In genomic region chr2:128697566-128697965, GRCm38 (mm10) we compare ENCODE assay signal across 7 mouse cellular contexts. TPM values are rescaled to one million over a fixed set of nuclear protein-coding genes. Genes with fewer than 3 reads are reported as not detected.
DNase-seq lines count a peak whose midpoint lies in the region; ATAC-seq and TF ChIP-seq lines count a peak whose summit lies in the region.

No protein-coding gene starts in this region.

- no peak overlapping the region for H3K9ac ChIP-seq in liver, embryonic 14.5 days (replicated peaks)
- no peak overlapping the region for H3K9ac ChIP-seq in liver, embryonic 12.5 days
- H3K9ac ChIP-seq in forebrain, embryonic 14.5 days (ENCODE audit: low read length): no peak overlapping the region; the same call in 1 of the 2 replicates
- no peak overlapping the region; the same call in 1 of the 2 replicates for H3K9ac ChIP-seq in limb, embryonic 11.5 days (ENCODE audit: low read length)
- peak overlapping the region; percentile 15; the same call in 1 of the 2 replicates for H3K9ac ChIP-seq in stomach, embryonic 14.5 days (replicated peaks; ENCODE audit: low read depth, low read length)

- no peak for ATAC-seq in liver, embryonic 14.5 days (ENCODE audit: insufficient read depth)
- ATAC-seq in liver, embryonic 12.5 days: no peak
- ATAC-seq in forebrain, embryonic 14.5 days: no peak
- no peak for ATAC-seq in limb, embryonic 11.5 days (ENCODE audit: insufficient number of reproducible peaks, low FRiP score, low TSS enrichment, low read depth)
- no peak for ATAC-seq in stomach, embryonic 14.5 days (ENCODE audit: insufficient number of reproducible peaks, insufficient read depth, low FRiP score, low read depth)
- ATAC-seq in monocyte, adult 5-6 weeks (replicated peaks; ENCODE audit: insufficient number of reproducible peaks, low FRiP score, low TSS enrichment, poor library complexity, severe bottlenecking): no peak

- 40% methylated on average over 5 of the region's 5 CpGs for WGBS in liver, embryonic 14.5 days (ENCODE audit: insufficient replicate concordance)
- WGBS in liver, embryonic 12.5 days (ENCODE audit: insufficient replicate concordance): 45% methylated on average over 5 of the region's 5 CpGs
- 49% methylated on average over 5 of the region's 5 CpGs for WGBS in forebrain, embryonic 14.5 days
- 59% methylated on average over 5 of the region's 5 CpGs for whole genome bisulfite sequencing in limb, embryonic 11.5 days
- 48% methylated on average over 5 of the region's 5 CpGs for WGBS in stomach, embryonic 14.5 days

- H3K4me2 ChIP-seq in liver, embryonic 14.5 days (ENCODE audit: low read depth): 0 out of 2 replicates have a peak overlapping the region, but pooled peaks have one; percentile 49
- H3K4me2 ChIP-seq in liver, embryonic 12.5 days: no peak overlapping the region; the same call in 1 of the 2 replicates
- H3K4me2 ChIP-seq in forebrain, embryonic 14.5 days (ENCODE audit: low read length): peak overlapping the region; percentile 93; the same call in 1 of the 2 replicates
- H3K4me2 ChIP-seq in limb, embryonic 11.5 days (ENCODE audit: low read depth, severe bottlenecking): peak overlapping the region; percentile 66; the same call in 1 of the 2 replicates
- H3K4me2 ChIP-seq in stomach, embryonic 14.5 days (replicated peaks; ENCODE audit: low read depth, low read length): peak overlapping the region; percentile 61

- H3K4me1 ChIP-seq in liver, embryonic 14.5 days (replicated peaks; ENCODE audit: control insufficient read depth in 2 of 2, insufficient read depth in 2 of 2, low read length in 1 of 2): 0 out of 4 replicates have a peak, but pooled peaks cover 0 to 2% of the 10 kb centered on the region in 2 experiments
- H3K4me1 ChIP-seq in liver, embryonic 12.5 days: peaks cover 10% of the 10 kb centered on the region
- H3K4me1 ChIP-seq in forebrain, embryonic 14.5 days (ENCODE audit: control insufficient read depth, insufficient read depth, low read length): no peaks in the 10 kb centered on the region; the same call in 1 of the 2 replicates
- H3K4me1 ChIP-seq in limb, embryonic 11.5 days (ENCODE audit: control insufficient read depth, insufficient read depth, low read length): no peaks in the 10 kb centered on the region
- no peaks in the 10 kb centered on the region for H3K4me1 ChIP-seq in stomach, embryonic 14.5 days (ENCODE audit: control insufficient read depth, insufficient read depth, low read length)

- H3K36me3 ChIP-seq in liver, embryonic 14.5 days (replicated peaks; ENCODE audit: control insufficient read depth, insufficient read depth, low read depth): no peaks in the 10 kb centered on the region
- no peaks in the 10 kb centered on the region for H3K36me3 ChIP-seq in liver, embryonic 12.5 days
- no peaks in the 10 kb centered on the region for H3K36me3 ChIP-seq in forebrain, embryonic 14.5 days (ENCODE audit: control insufficient read depth, insufficient read depth, low read length)
- no peaks in the 10 kb centered on the region for H3K36me3 ChIP-seq in limb, embryonic 11.5 days (ENCODE audit: control insufficient read depth, insufficient read depth, low read length)
- no peaks in the 10 kb centered on the region for H3K36me3 ChIP-seq in stomach, embryonic 14.5 days (ENCODE audit: control insufficient read depth, insufficient read depth, low read length)

- no peak for DNase-seq in liver, embryonic 14.5 days (ENCODE audit: low read depth in 3 of 3, low spot score in 3 of 3)
- no peak for DNase-seq in forebrain, embryonic 14.5 days (ENCODE audit: low spot score)
- no peak for DNase-seq in limb, embryonic 11.5 days (ENCODE audit: low spot score)
- no peak for DNase-seq in cerebellum, adult 9-10 months

- H3K4me3 ChIP-seq in liver, embryonic 14.5 days (ENCODE audit: insufficient read depth in 1 of 2, low read depth in 2 of 2, low read length in 2 of 2): no peak overlapping the region
- H3K4me3 ChIP-seq in liver, embryonic 12.5 days: no peak overlapping the region
- no peak overlapping the region for H3K4me3 ChIP-seq in forebrain, embryonic 14.5 days (ENCODE audit: low read depth, low read length)
- H3K4me3 ChIP-seq in limb, embryonic 11.5 days (ENCODE audit: low read depth, low read length): no peak overlapping the region; the same call in 1 of the 2 replicates
- peak overlapping the region; percentile 73; the same call in 1 of the 2 replicates for H3K4me3 ChIP-seq in stomach, embryonic 14.5 days (ENCODE audit: low read depth, low read length)

- peaks cover 24% of the 10 kb centered on the region for H3K27me3 ChIP-seq in liver, embryonic 14.5 days (ENCODE audit: control insufficient read depth, insufficient read depth, low read length)
- H3K27me3 ChIP-seq in liver, embryonic 12.5 days (replicated peaks): peaks cover 50% of the 10 kb centered on the region
- H3K27me3 ChIP-seq in forebrain, embryonic 14.5 days (replicated peaks; ENCODE audit: control insufficient read depth, insufficient read depth, low read length): no peaks in the 10 kb centered on the region
- no peaks in the 10 kb centered on the region for H3K27me3 ChIP-seq in limb, embryonic 11.5 days (ENCODE audit: control insufficient read depth, insufficient read depth, low read length)
- no peaks in the 10 kb centered on the region for H3K27me3 ChIP-seq in stomach, embryonic 14.5 days (ENCODE audit: control insufficient read depth, insufficient read depth, low read length)

- no peak overlapping the region for H3K27ac ChIP-seq in liver, embryonic 14.5 days
- H3K27ac ChIP-seq in liver, embryonic 12.5 days: no peak overlapping the region
- no peak overlapping the region for H3K27ac ChIP-seq in forebrain, embryonic 14.5 days (ENCODE audit: low read depth, low read length)
- H3K27ac ChIP-seq in limb, embryonic 11.5 days (replicated peaks; ENCODE audit: low read depth, low read length): no peak overlapping the region; the same call in 1 of the 2 replicates
- peak overlapping the region; percentile 90; the same call in 1 of the 2 replicates for H3K27ac ChIP-seq in stomach, embryonic 14.5 days (ENCODE audit: low read length)

- TF ChIP-seq EP300 in liver, embryonic 14.5 days (IDR thresholded peaks at IDR 0.05; ENCODE audit: low read depth): no peak

- no peak for TF ChIP-seq CTCF in liver, embryonic 14.5 days (IDR thresholded peaks at IDR 0.05; ENCODE audit: low read depth)

- H3K9me3 ChIP-seq in liver, embryonic 14.5 days (ENCODE audit: control insufficient read depth, low read length): no peaks in the 10 kb centered on the region
- no peaks in the 10 kb centered on the region for H3K9me3 ChIP-seq in liver, embryonic 12.5 days (replicated peaks)
- H3K9me3 ChIP-seq in forebrain, embryonic 14.5 days (replicated peaks; ENCODE audit: control insufficient read depth, low read length): no peaks in the 10 kb centered on the region
- H3K9me3 ChIP-seq in limb, embryonic 11.5 days (ENCODE audit: control insufficient read depth, low read length): no peaks in the 10 kb centered on the region
- H3K9me3 ChIP-seq in stomach, embryonic 14.5 days (ENCODE audit: control insufficient read depth, low read depth, low read length): no peaks in the 10 kb centered on the region

RNA-seq across cellular contexts. Expression of gene Mertk, which starts 1.2 kb away (rescaled TPM):
- 2.5 and 3.2 TPM in 2 replicates for polyA plus RNA-seq in liver, embryonic 14.5 days (2012; rRNA removed)
- polyA plus RNA-seq in liver, embryonic 14.5 days (2014; fragmentation: Nextera tagmentation; extraction: Ambion mirVana): 3.1 and 3.8 TPM in 2 replicates
- polyA plus RNA-seq in liver, embryonic 12.5 days (2016; fragmentation: Nextera tagmentation; extraction: Ambion mirVana): 3.6 TPM in 2 replicates
- 0.62 and 1.1 TPM in 2 replicates for polyA plus RNA-seq in forebrain, embryonic 14.5 days (2014; fragmentation: Nextera tagmentation; extraction: Ambion mirVana)
- 22.5 and 23.8 TPM in 2 replicates for polyA plus RNA-seq in limb, embryonic 11.5 days (2014; fragmentation: Nextera tagmentation; extraction: Ambion mirVana)
- polyA plus RNA-seq in stomach, embryonic 14.5 days (2014; fragmentation: Nextera tagmentation; extraction: Ambion mirVana): 5.4 and 6.1 TPM in 2 replicates
- not detected in 3 replicates for total RNA-seq in monocyte, adult 5-6 weeks (2017)

RNA-seq across cellular contexts. Expression of gene Anapc1, which starts 10.4 kb away (rescaled TPM):
- polyA plus RNA-seq in liver, embryonic 14.5 days (2012; rRNA removed): 17.4 and 20.6 TPM in 2 replicates
- 21.6 and 26.0 TPM in 2 replicates for polyA plus RNA-seq in liver, embryonic 14.5 days (2014; fragmentation: Nextera tagmentation; extraction: Ambion mirVana)
- 53.1 and 53.7 TPM in 2 replicates for polyA plus RNA-seq in liver, embryonic 12.5 days (2016; fragmentation: Nextera tagmentation; extraction: Ambion mirVana)
- 54.6 and 57.9 TPM in 2 replicates for polyA plus RNA-seq in forebrain, embryonic 14.5 days (2014; fragmentation: Nextera tagmentation; extraction: Ambion mirVana)
- polyA plus RNA-seq in limb, embryonic 11.5 days (2014; fragmentation: Nextera tagmentation; extraction: Ambion mirVana): 99.7 and 103 TPM in 2 replicates
- polyA plus RNA-seq in stomach, embryonic 14.5 days (2014; fragmentation: Nextera tagmentation; extraction: Ambion mirVana): 86.0 and 86.3 TPM in 2 replicates
- 71.5 to 134 TPM (median 78.9 TPM) in 3 replicates for total RNA-seq in monocyte, adult 5-6 weeks (2017)
